Mouse (Mus musculus): ENCODE data around the gene Rps5. TPM values are rescaled to one million over a fixed set of nuclear protein-coding genes. Genes with fewer than 3 reads are reported as not detected.
"Not testable (repeated sequence)": the region's sequence is repeated elsewhere in the genome, so short reads cannot be mapped to it uniquely, and the experiment has no call there.

Gene Rps5
- polyA plus RNA-seq, 1 experiment: 2,737 TPM

DNA sequence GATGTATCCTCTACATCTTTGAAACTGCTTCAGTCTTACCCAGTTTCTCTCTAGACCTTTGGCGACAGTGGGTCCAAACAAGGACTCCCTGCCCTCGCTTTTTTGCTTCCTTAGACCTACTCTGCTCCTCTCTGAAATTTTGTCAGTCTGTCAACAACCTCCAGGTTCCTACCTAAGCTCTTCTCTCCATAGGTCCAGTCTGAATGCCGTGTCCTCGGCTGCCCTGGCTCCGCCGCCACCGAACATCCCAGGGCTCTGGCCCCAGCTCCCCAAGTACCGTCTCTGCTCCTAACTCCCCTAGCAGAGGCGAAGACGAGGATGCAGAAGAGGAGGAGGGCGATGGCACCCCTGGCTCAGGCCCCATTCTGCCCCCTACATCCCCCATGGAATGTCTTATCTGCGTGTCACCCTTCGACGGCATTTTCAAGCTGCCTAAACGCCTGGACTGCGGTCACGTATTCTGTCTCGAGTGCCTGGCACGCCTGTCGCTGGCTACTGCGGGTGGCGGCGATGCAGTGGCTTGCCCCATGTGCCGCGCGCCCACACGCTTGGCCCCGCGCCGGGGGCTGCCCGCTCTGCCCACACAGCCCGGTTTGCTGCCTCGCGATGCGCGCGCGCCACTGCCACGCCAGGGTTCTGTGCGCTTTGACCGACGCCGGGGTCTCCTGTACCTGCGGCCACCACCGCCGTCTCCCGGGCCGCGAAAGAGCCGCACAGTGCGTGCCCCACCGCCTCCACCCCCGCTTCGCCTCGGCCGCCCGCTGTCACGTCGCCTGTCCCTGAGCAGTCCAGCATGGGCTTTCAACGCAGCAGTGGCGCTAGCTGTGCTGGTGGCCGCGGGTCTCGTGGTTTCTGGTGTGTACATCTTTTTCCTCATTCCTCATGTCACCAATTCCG is 5.9 kb downstream of the Rps5 start:
- no peak for DNase-seq (ENCODE audit: low read depth)

GRCm38 (mm10) chr7:12933615-12934140 is 11.6 kb downstream of the Rps5 start:
- DNase-seq (ENCODE audit: low read depth): no peak

GRCm38 (mm10) chr7:12934808-12935207 is 12.7 kb downstream of the Rps5 start:
- no peak for DNase-seq (ENCODE audit: low read depth)

DNA sequence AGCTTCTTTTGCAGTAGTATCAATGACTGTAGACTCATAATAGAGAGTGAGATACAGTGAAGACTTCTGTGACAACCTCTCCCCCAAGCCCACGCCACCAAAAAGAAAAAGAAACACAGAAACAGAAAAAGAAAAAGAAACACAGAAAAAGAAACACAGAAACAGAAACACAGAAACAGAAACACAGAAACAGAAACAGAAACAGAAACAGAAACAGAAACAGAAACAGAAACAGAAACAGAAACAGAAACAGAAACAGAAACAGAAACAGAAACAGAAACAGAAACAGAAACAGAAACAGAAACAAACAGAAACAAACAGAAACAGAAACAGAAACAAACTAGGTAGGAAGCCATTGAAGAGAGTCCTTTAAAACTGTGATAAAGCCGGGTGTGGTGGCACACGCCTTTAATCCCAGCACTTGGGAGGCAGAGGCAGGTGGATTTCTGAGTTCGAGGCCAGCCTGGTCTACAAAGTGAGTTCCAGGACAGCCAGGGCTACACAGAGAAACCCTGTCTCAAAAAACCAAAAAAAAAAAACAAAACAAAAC is 15.2 kb downstream of the Rps5 start:
- DNase-seq (ENCODE audit: low read depth): not testable (repeated sequence)

- DNase-seq (ENCODE audit: low read depth): no peak
These were observed 18.5 kb downstream of the Rps5 start for GRCm38 (mm10) chr7:12940599-12940998.

- DNase-seq (ENCODE audit: low read depth): no peak
These were observed 21.4 kb downstream of the Rps5 start for GRCm38 (mm10) chr7:12943488-12943887.

GRCm38 (mm10) chr7:12949032-12949871 is 27.2 kb downstream of the Rps5 start:
- no peak for DNase-seq (ENCODE audit: low read depth)

GRCm38 (mm10) chr7:12949872-12950229 is 27.8 kb downstream of the Rps5 start:
- no peak for DNase-seq (ENCODE audit: low read depth)

- no peak for DNase-seq (ENCODE audit: low read depth)
These were observed 32.8 kb downstream of the Rps5 start for GRCm38 (mm10) chr7:12954896-12955295.

- DNase-seq (ENCODE audit: low read depth): no peak
These were observed 35.4 kb downstream of the Rps5 start for GRCm38 (mm10) chr7:12957511-12957910.

- no peak for DNase-seq (ENCODE audit: low read depth)
These were observed 36.9 kb downstream of the Rps5 start for GRCm38 (mm10) chr7:12958948-12959347.

DNA sequence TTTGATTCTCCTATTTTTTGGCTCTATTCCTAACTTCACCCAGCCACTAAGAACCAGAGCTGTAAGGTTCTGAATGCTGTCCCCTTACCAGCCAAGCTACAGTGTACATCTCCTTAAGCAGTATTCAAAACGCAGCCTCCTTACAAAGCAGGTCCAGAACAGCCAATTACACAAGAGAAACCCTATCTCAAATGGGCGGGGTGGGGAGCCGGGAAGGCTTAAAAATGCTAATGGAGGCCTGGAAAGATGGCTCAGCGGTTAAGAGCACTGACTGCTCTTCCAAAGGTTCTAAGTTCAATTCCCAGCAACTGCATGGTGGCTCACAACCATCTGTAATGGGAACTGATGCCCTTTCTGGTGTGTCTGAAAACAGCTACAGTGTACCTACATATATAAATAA is 37.6 kb downstream of the Rps5 start:
- no peak for DNase-seq (ENCODE audit: low read depth)

DNA sequence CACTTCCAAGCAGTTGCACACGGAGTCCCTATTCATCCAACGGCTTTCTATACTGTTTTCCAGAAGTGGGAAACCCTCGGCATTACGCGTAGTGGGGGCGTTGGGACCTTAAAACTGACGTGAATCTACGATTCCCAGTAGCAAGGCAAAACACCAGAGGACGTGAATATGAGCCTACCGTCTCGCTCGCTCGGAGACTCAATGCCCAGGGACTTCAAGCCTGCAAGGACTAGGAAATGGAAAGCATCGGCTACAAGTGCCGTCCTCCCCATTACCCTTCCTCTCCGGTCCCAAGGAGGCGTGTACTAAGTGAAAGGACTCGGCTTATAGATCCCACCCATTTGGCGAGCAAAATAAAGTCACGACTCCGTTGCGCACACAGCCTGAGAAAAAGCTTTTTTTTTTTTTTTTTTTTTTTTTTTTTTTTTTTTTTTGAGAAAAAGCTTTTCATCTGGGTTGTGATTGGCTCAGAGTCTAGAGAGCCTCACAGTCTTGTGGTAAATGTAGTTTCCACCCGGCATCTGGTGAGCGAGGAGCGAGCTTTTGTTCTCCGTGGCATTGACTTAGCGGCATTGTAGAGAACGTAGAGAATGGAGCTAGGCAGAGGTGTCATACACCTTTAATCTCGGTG is 39.5 kb downstream of the Rps5 start:
- DNase-seq (ENCODE audit: low read depth): no peak

DNA sequence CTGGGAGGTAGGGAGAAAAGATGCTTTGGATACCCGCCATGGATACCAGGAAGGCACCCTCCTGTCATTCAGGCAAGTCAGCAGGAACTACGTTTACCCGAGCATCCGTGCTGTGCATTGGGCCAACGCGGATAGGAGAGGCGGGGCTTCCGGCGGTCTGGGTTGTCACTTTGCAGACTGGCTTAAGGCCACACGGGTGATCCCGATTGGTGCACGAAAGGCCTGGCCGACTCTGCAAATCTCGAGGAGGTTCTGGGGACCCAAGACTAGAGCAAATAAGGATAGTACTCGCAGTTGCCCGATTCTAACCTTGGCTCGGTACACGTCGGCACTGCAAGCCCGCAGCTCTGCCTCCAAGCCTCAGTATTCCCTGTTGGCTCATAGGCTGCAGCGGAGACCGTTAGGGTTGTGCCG is 43.6 kb downstream of the Rps5 start, which contains the start of gene Zfp324:
TSS of gene Zfp324 (plus strand) at position 161 of the 414 bp plus-strand sequence.
- DNase-seq (ENCODE audit: low read depth): no peak

- DNase-seq (ENCODE audit: low read depth): no peak
These were observed 44.2 kb downstream of the Rps5 start for GRCm38 (mm10) chr7:12966104-12966845.

- no peak for DNase-seq (ENCODE audit: low read depth)
These were observed 48.8 kb downstream of the Rps5 start for GRCm38 (mm10) chr7:12970906-12971305.

Other genes with a start within 250 kb of the Rps5 start
- gene Vmn2r55, start 237.3 kb upstream of the Rps5 start, polyA plus RNA-seq (2012; rRNA removed): not detected in 2 replicates
- gene Vmn2r56, start 187.3 kb upstream of the Rps5 start, polyA plus RNA-seq (2012; rRNA removed): not detected in 2 replicates
- 3.1 and 5.1 TPM in 2 replicates for gene Zscan18, start 118.7 kb upstream of the Rps5 start, polyA plus RNA-seq (2012; rRNA removed)
- 2.2 and 2.8 TPM in 2 replicates for gene Zfp329, start 103.4 kb upstream of the Rps5 start, polyA plus RNA-seq (2012; rRNA removed)
- 15.5 and 16.2 TPM in 2 replicates for gene Zfp110, start 87.5 kb upstream of the Rps5 start, polyA plus RNA-seq (2012; rRNA removed)
- gene Zfp128, start 41.1 kb upstream of the Rps5 start, polyA plus RNA-seq (2012; rRNA removed): 1.4 and 1.5 TPM in 2 replicates
- gene Zscan22, start 24.5 kb upstream of the Rps5 start, polyA plus RNA-seq (2012; rRNA removed): 11.1 and 13.1 TPM in 2 replicates
- gene Rnf225, start 5.1 kb downstream of the Rps5 start, polyA plus RNA-seq (2012; rRNA removed): 1.7 and 3.1 TPM in 2 replicates
- 10.3 and 10.5 TPM in 2 replicates for gene Zfp324, start 43.5 kb downstream of the Rps5 start, polyA plus RNA-seq (2012; rRNA removed)
- 7.0 and 8.1 TPM in 2 replicates for gene Zfp446, start 55.6 kb downstream of the Rps5 start, polyA plus RNA-seq (2012; rRNA removed)
- 0.19 and 0.51 TPM in 2 replicates for gene Slc27a5, start 75.9 kb downstream of the Rps5 start, polyA plus RNA-seq (2012; rRNA removed)
- gene Trim28, start 76.8 kb downstream of the Rps5 start, polyA plus RNA-seq (2012; rRNA removed): 214 and 282 TPM in 2 replicates
- 12.7 and 17.3 TPM in 2 replicates for gene Zbtb45, start 87.7 kb downstream of the Rps5 start, polyA plus RNA-seq (2012; rRNA removed)
- gene Chmp2a, start 112.5 kb downstream of the Rps5 start, polyA plus RNA-seq (2012; rRNA removed): 116 and 142 TPM in 2 replicates
- 187 and 192 TPM in 2 replicates for gene Ube2m, start 116.0 kb downstream of the Rps5 start, polyA plus RNA-seq (2012; rRNA removed)
- gene Mzf1, start 132.5 kb downstream of the Rps5 start, polyA plus RNA-seq (2012; rRNA removed): 3.6 and 3.7 TPM in 2 replicates
- gene Vmn1r85, start 172.9 kb downstream of the Rps5 start, polyA plus RNA-seq (2012; rRNA removed): not detected in 2 replicates
- gene Vmn1r86, start 197.6 kb downstream of the Rps5 start, polyA plus RNA-seq (2012; rRNA removed): not detected in 2 replicates
- not detected in 2 replicates for gene Vmn1r87, start 217.9 kb downstream of the Rps5 start, polyA plus RNA-seq (2012; rRNA removed)
- gene Vmn1r88, start 237.3 kb downstream of the Rps5 start, polyA plus RNA-seq (2012; rRNA removed): not detected in 2 replicates

Data from gonadal fat pad, adult 2 months (tissue).